Mouse (Mus musculus) forebrain, postnatal 0 days (tissue): Measurements from ENCODE around the gene Hist1h1d. TPM values are rescaled to one million over a fixed set of nuclear protein-coding genes. Genes with fewer than 3 reads are reported as not detected.

ENCODE experiments used
- ATAC-seq: fragments of 200-750 bp; cut with Nextera tagmentation; 2 replicates; pipeline ENCODE4 v1.8.0; 2017; ENCODE audit warnings: mild to moderate bottlenecking, moderate library complexity
- DNase-seq: peaks from one replicate; pipeline ENCODE4 v3.0.0-alpha.2; 2015
- H3K27ac ChIP-seq: fragments of 300-500 bp; sonication (generic); 2 replicates; pipeline ENCODE4 v1.5.1; 2014; ENCODE audit warnings: low read depth, mild to moderate bottlenecking, antibody characterized with exemption, low read length, moderate library complexity, mixed read lengths
- H3K27me3 ChIP-seq: fragments of 300-500 bp; sonication (generic); 2 replicates; pipeline ENCODE4 v1.6.1; 2014; ENCODE audit warnings: mild to moderate bottlenecking, low read length, mixed read lengths; ENCODE audit not compliant: insufficient read depth
- H3K36me3 ChIP-seq: fragments of 300-500 bp; sonication (generic); 2 replicates; pipeline ENCODE4 v1.6.1; 2014; ENCODE audit warnings: mild to moderate bottlenecking, moderate library complexity; ENCODE audit not compliant: insufficient read depth
- H3K4me1 ChIP-seq: fragments of 300-500 bp; sonication (generic); 2 replicates; pipeline ENCODE4 v1.6.1; 2014; ENCODE audit warnings: antibody characterized with exemption; ENCODE audit not compliant: insufficient read depth
- H3K4me2 ChIP-seq: fragments of 300-500 bp; sonication (generic); 2 replicates; pipeline ENCODE4 v1.6.1; 2014; ENCODE audit warnings: low read depth, mild to moderate bottlenecking, moderate library complexity
- H3K4me3 ChIP-seq: fragments of 300-500 bp; sonication (generic); 2 replicates; pipeline ENCODE4 v1.5.1; 2014; ENCODE audit warnings: low read depth, low read length, mixed read lengths
- H3K9ac ChIP-seq: fragments of 300-500 bp; sonication (generic); 2 replicates; pipeline ENCODE4 v1.6.1; 2014; ENCODE audit warnings: mild to moderate bottlenecking
- H3K9me3 ChIP-seq: fragments of 300-500 bp; sonication (generic); 2 replicates; pipeline ENCODE4 v1.6.1; 2016; ENCODE audit warnings: low read length
- CTCF ChIP-seq: sonication (generic); IDR thresholded peaks from 2 replicates; pipeline ENCODE4 v1.5.1; 2016; ENCODE audit warnings: antibody characterized with exemption, control low read depth, low read depth
- WGBS: fragments of 180-500 bp; shearing (Covaris S2); extraction: QIAGEN DNeasy Blood & Tissue Kit; methylation state at CpG from one replicate; pipeline ENCODE4 v1.1.7; 2014; 5-methylcytosine and 5-hydroxymethylcytosine counted together
- polyA plus RNA-seq: library from polyadenylated mRNA; unstranded; fragments of >200 nt; fragmentation: Nextera tagmentation; extraction: Ambion mirVana; gene quantifications from 2 replicates; pipeline ENCODE4 v1.2.1, GENCODE M21; 2015
- total RNA-seq: library from RNA; depleted of rRNA; stranded (reverse); fragments of >200 nt; gene quantifications from 2 replicates; pipeline ENCODE4 v1.2.3, GENCODE M21; 2014; rRNA removed

Hist1h1d gene
- total RNA-seq (48.5 and 66.7 TPM in 2 replicates), polyA plus RNA-seq (0.12 and 0.18 TPM in 2 replicates)

DNA sequence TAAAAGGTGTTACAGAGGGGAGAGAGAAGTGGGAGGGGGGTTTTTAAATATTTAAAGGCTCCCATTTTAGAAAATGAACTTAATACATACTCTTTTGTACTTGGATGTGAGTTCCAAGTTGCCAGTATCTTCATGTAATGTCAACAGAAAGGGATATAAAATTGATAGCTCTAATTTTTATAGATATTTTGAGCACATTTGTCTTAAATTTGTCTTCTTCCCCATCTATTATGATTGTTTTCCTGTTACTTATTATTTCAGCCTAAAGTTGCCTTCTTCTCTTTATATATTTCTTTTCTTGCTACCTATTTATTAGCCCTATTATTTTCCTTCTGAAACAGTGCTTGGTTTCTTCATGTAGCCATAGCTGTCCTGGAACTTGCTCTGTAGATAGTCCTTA is at the start of gene Hist1h1d:
Gene Hist1h1d (plus strand): TSS at position 301 of the 400 bp plus-strand sequence.
- no peaks in the 10 kb centered on the region for H3K36me3 ChIP-seq
- no peak within 1 kb of the TSS for H3K9ac ChIP-seq
- H3K4me1 ChIP-seq, result 0 out of 2 replicates have a peak, but pooled peaks cover 4% of the 10 kb centered on the region
- no peak within 1 kb of the TSS for H3K4me3 ChIP-seq
- no peak for TF ChIP-seq CTCF
- H3K4me2 ChIP-seq, result no peak within 1 kb of the TSS; the same call in 1 of the 2 replicates
- H3K27ac ChIP-seq, result peak within 1 kb of the TSS; percentile 82; the same call in 1 of the 2 replicates
- DNase-seq (no peak), ATAC-seq (no peak)
- no peaks in the 10 kb centered on the region for H3K9me3 ChIP-seq
- no peaks in the 10 kb centered on the region for H3K27me3 ChIP-seq

DNA sequence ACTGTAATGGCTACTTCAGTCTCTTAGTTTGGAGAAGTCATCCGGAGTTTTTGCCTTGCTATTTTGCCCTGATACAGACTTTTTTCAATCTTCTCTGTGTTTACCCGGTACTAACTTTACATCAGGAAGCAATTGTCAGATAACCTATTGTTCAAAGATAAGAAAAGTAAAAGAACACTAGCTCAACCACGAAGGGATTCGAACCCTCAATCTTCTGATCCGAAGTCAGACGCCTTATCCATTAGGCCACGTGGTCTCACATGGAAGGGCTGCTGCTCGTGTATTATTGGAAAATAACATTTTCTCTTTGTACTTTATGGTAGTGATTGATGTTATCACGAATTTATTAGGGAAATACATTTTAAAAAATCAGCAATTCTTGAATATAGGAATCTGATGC is 49.3 kb upstream of the Hist1h1d start:
- Histone ChIP-seq H3K9me3 (no peaks in the 10 kb centered on the region), H3K4me1 (no peaks in the 10 kb centered on the region; the same call in 1 of the 2 replicates), H3K9ac (no peak overlapping the region), H3K27ac (no peak overlapping the region), H3K4me3 (no peak overlapping the region), H3K27me3 (peaks cover 8% of the 10 kb centered on the region; the same call in 1 of the 2 replicates), H3K4me2 (peak overlapping the region; percentile 23; the same call in 1 of the 2 replicates), H3K36me3 (no peaks in the 10 kb centered on the region)
- DNase-seq, result peak; percentile 86
- peak; percentile 68; the same call in 1 of the 2 replicates for ATAC-seq
- WGBS, result 2% methylated on average over 9 of the region's 9 CpGs
- no peak for TF ChIP-seq CTCF

DNA sequence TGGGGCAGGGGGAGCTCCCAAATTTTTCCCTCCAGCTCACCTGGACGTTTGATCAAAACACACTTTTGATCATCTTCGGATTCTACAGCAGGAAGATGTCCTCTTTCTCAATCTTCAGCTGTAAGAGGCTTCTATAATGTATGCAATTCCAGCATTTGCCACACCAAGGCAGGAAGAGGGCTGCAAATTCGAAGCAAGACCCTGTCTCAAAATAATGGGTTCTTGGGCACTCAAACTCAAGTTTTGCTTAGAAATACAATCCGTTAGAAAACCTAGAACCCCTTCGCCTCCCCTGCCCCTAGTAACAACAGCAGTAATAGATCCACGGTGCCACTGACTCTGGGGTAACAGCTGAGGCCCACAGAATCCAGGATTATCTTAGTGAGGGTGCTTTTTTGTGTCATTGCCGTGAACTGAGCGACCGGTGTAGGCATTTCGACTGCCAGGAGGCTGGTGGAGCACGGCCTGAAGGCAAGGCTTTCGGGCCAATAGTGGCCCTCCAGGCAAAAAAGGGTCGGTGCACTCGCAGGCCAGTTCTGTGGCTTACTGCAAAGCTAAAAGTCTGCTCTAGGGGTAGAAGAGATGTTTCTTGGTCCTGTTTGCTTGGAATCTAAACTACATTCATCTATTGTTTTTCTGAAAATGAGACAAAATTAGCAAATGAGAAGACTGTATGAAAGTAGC is 47.3 kb upstream of the Hist1h1d start:
- H3K4me1 ChIP-seq, result no peaks in the 10 kb centered on the region; the same call in 1 of the 2 replicates
- 0 out of 2 replicates have a peak overlapping the region, but pooled peaks have one; percentile 3 for H3K4me3 ChIP-seq
- H3K9me3 ChIP-seq, result no peaks in the 10 kb centered on the region
- H3K9ac ChIP-seq, result no peak overlapping the region
- peak overlapping the region; percentile 30 for H3K4me2 ChIP-seq
- H3K27ac ChIP-seq, result no peak overlapping the region
- H3K36me3 ChIP-seq, result no peaks in the 10 kb centered on the region
- no peaks in the 10 kb centered on the region for H3K27me3 ChIP-seq
- TF ChIP-seq CTCF, result no peak
- 10% methylated on average over 14 of the region's 14 CpGs for WGBS
- ATAC-seq (no peak), DNase-seq (no peak)

DNA sequence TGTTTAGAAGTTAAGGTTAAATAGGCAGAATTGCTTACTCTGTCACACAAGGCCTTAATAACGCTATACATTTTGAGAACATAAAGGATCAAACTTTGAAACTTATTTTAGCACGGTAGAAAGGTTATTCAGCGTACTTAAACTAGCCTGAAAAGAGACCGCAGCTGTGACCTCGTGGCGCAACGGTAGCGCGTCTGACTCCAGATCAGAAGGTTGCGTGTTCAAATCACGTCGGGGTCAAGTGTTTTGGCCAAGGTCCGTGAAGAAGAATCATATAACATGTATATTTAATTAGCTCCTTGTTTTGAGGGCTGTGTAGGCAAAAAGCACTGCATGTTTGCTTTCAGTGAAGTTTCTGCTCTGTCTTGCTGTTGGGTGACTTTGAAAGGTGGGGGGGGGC is 46.7 kb upstream of the Hist1h1d start:
- H3K9ac ChIP-seq, result no peak overlapping the region
- no peaks in the 10 kb centered on the region for H3K27me3 ChIP-seq
- H3K4me3 ChIP-seq, result 0 out of 2 replicates have a peak overlapping the region, but pooled peaks have one; percentile 3
- no peak overlapping the region for H3K27ac ChIP-seq
- H3K4me2 ChIP-seq, result peak overlapping the region; percentile 30
- DNase-seq, result peak; percentile 61
- TF ChIP-seq CTCF, result no peak
- ATAC-seq, result no peak
- no peaks in the 10 kb centered on the region for H3K36me3 ChIP-seq
- no peaks in the 10 kb centered on the region for H3K9me3 ChIP-seq
- 14% methylated on average over 13 of the region's 13 CpGs for WGBS
- no peaks in the 10 kb centered on the region; the same call in 1 of the 2 replicates for H3K4me1 ChIP-seq

DNA sequence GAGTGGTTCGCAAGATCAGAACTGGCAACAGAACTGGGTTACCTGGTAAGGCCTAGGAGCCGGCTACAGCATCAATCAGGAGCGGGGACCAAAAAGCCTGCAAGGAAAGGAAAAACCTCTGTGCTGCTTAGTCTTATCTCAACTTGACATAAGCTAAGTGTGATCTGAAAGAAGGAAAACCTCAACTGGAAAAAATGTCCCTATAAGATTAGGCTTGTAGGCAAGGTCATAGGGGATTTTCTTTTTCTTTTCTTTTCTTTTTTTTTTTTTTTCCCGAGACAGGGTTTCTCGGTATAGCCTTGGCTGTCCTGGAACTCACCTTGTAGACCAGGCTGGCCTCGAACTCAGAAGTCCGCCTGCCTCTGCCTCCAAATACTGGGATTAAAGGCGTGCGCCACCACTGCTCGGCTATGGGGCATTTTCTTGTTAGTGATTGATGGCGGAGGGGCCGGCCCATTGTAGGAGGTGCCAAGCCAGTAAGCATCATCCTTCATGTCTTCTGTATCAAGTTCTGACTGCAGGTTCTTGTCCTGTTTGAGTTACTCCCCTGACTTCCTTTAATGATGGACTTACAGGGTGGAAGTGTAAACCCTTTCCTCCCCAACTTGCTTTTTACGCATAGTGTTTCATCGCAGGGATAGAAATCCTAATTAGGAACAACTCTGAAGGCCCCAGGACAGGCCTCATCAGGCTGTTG is 46.1 kb upstream of the Hist1h1d start:
- H3K9ac ChIP-seq, result no peak overlapping the region
- no peaks in the 10 kb centered on the region; the same call in 1 of the 2 replicates for H3K4me1 ChIP-seq
- no peaks in the 10 kb centered on the region for H3K36me3 ChIP-seq
- no peak overlapping the region for H3K4me2 ChIP-seq
- H3K4me3 ChIP-seq, result no peak overlapping the region
- 33% methylated on average over 14 of the region's 14 CpGs for WGBS
- no peak overlapping the region for H3K27ac ChIP-seq
- ATAC-seq (no peak), DNase-seq (no peak)
- no peak for TF ChIP-seq CTCF
- no peaks in the 10 kb centered on the region for H3K27me3 ChIP-seq
- H3K9me3 ChIP-seq, result no peaks in the 10 kb centered on the region

DNA sequence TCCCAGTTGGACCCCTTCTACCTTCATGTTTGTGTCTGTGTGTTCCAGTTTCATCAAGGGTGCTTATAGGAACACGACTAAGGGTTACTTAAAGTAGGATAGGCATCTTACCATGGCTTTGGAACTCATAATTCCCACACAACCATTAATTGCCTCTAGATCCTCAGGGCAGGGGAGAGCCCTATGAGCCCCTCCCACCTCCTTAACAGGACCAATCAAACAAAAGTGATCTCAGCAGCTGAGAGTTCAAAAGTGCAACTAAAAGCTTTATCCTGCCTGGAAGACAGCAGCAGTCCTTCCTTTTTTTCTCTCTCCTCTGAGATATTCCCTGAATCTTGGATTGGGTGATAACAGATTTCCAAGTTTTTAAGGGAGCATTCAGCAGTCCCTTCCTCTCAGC is 42.9 kb upstream of the Hist1h1d start:
- Histone ChIP-seq H3K4me1 (no peaks in the 10 kb centered on the region; the same call in 1 of the 2 replicates), H3K27me3 (no peaks in the 10 kb centered on the region), H3K4me2 (no peak overlapping the region), H3K9me3 (no peaks in the 10 kb centered on the region), H3K27ac (no peak overlapping the region), H3K36me3 (no peaks in the 10 kb centered on the region), H3K9ac (no peak overlapping the region), H3K4me3 (no peak overlapping the region)
- DNase-seq (no peak), ATAC-seq (no peak)
- 46% methylated on average over 1 of the region's 1 CpGs for WGBS
- TF ChIP-seq CTCF, result no peak

DNA sequence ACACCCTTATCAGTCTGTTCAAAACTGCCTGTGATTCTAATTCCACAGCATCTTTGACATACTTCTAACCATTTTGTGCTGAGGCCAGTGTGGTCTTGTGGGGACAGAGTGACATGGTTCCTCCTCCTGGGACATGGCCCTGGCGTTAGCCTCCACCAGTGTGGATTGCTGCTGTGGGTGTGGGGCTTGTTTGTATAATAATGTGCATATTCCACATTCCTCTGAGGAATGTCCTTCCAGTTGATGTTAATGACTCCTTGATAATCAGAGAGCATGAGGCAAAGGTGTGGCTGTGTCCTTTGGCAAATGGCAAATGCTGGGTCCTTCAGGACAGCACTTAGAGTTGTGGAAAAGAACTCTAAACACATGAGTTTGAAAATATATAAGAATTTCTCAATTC is 39.5 kb upstream of the Hist1h1d start:
- ATAC-seq (no peak), DNase-seq (no peak)
- Histone ChIP-seq H3K9ac (no peak overlapping the region), H3K4me1 (no peaks in the 10 kb centered on the region), H3K27me3 (no peaks in the 10 kb centered on the region), H3K9me3 (no peaks in the 10 kb centered on the region), H3K36me3 (no peaks in the 10 kb centered on the region), H3K4me2 (no peak overlapping the region), H3K27ac (no peak overlapping the region), H3K4me3 (no peak overlapping the region)
- no peak for TF ChIP-seq CTCF
- 93% methylated on average over 1 of the region's 1 CpGs for WGBS
